Mouse (Mus musculus) hindbrain, postnatal 0 days (tissue): ENCODE measurements at regions not wholly inside any gene's neighbourhood (a gene's known extent, or its start where the extent isn't known, plus 50 kb on each side); places are given as distances from the start of the nearest gene placed in this dataset.

Experiments
- ATAC-seq: fragments of 200-750 bp; cut with Nextera tagmentation; 2 replicates; pipeline ENCODE4 v1.8.0; 2017; ENCODE audit warnings: mild to moderate bottlenecking, moderate TSS enrichment, moderate library complexity
- DNase-seq: peaks from one replicate; pipeline ENCODE4 v3.0.0-alpha.2; 2015; ENCODE audit warnings: low spot score
- H3K27ac ChIP-seq: fragments of 300-500 bp; sonication (generic); 2 replicates; pipeline ENCODE4 v1.5.1; 2014; ENCODE audit warnings: mild to moderate bottlenecking
- H3K27me3 ChIP-seq: fragments of 300-500 bp; sonication (generic); 2 replicates; pipeline ENCODE4 v1.6.1; 2014; ENCODE audit warnings: low read length, mixed read lengths; ENCODE audit not compliant: insufficient read depth
- H3K36me3 ChIP-seq: fragments of 300-500 bp; sonication (generic); 2 replicates; pipeline ENCODE4 v1.6.1; 2014; ENCODE audit warnings: low read length, mixed read lengths; ENCODE audit not compliant: insufficient read depth
- H3K4me1 ChIP-seq: fragments of 300-500 bp; sonication (generic); 2 replicates; pipeline ENCODE4 v1.6.1; 2014; ENCODE audit warnings: antibody characterized with exemption, low read length, mixed read lengths; ENCODE audit not compliant: insufficient read depth
- H3K4me2 ChIP-seq: fragments of 300-500 bp; sonication (generic); 2 replicates; pipeline ENCODE4 v1.6.1; 2014; ENCODE audit warnings: low read depth, mild to moderate bottlenecking, low read length, moderate library complexity, mixed read lengths
- H3K4me3 ChIP-seq: fragments of 300-500 bp; sonication (generic); 2 replicates; pipeline ENCODE4 v1.5.1; 2014; ENCODE audit warnings: low read length
- H3K9ac ChIP-seq: fragments of 300-500 bp; sonication (generic); replicated peaks from 2 replicates; pipeline ENCODE4 v1.6.1; 2014; ENCODE audit warnings: mild to moderate bottlenecking, low read length, moderate library complexity, mixed read lengths
- H3K9me3 ChIP-seq: fragments of 300-500 bp; sonication (generic); 2 replicates; pipeline ENCODE4 v1.6.1; 2016; ENCODE audit warnings: low read length, mixed read lengths
- CTCF ChIP-seq: IDR thresholded peaks from 2 replicates; pipeline ENCODE4 v1.5.1; 2016; ENCODE audit warnings: antibody characterized with exemption, control low read depth, low read depth
- WGBS: fragments of 180-500 bp; shearing (Covaris S2); extraction: QIAGEN DNeasy Blood & Tissue Kit; methylation state at CpG from one replicate; pipeline ENCODE4 v1.1.7; 2014; 5-methylcytosine and 5-hydroxymethylcytosine counted together

GRCm38 (mm10) chr2:99831251-99831650 lies 1164.2 kb upstream of the Gm10800 start:
- no peak for TF ChIP-seq CTCF
- H3K36me3 ChIP-seq, result no peaks in the 10 kb centered on the region
- peaks cover 4% of the 10 kb centered on the region; the same call in 1 of the 2 replicates for H3K9me3 ChIP-seq
- no peak overlapping the region for H3K4me2 ChIP-seq
- no peaks in the 10 kb centered on the region for H3K27me3 ChIP-seq
- no peak overlapping the region for H3K9ac ChIP-seq
- DNase-seq (peak; percentile 44), ATAC-seq (no peak)
- no peak overlapping the region for H3K27ac ChIP-seq
- 53% methylated on average over 2 of the region's 2 CpGs for WGBS
- no peak overlapping the region for H3K4me3 ChIP-seq
- H3K4me1 ChIP-seq, result no peaks in the 10 kb centered on the region

GRCm38 (mm10) chr2:99821691-99822090 lies 1154.6 kb upstream of the Gm10800 start:
- no peak overlapping the region for H3K4me3 ChIP-seq
- H3K27me3 ChIP-seq, result no peaks in the 10 kb centered on the region
- H3K36me3 ChIP-seq, result no peaks in the 10 kb centered on the region
- WGBS, result 81% methylated on average over 2 of the region's 2 CpGs
- no peak for DNase-seq
- H3K27ac ChIP-seq, result no peak overlapping the region
- no peak overlapping the region for H3K4me2 ChIP-seq
- H3K4me1 ChIP-seq, result no peaks in the 10 kb centered on the region
- no peak for TF ChIP-seq CTCF
- ATAC-seq, result no peak
- H3K9ac ChIP-seq, result no peak overlapping the region
- no peaks in the 10 kb centered on the region for H3K9me3 ChIP-seq
